Mouse (Mus musculus) hematopoietic stem cell, adult 5-6 weeks (primary cell): ENCODE measurements around the gene Iqschfp. TPM values are rescaled to one million over a fixed set of nuclear protein-coding genes. Genes with fewer than 3 reads are reported as not detected.
A peak's percentile ranks its signal among the peaks of the same experiment; 100 is the strongest.

Source experiments
- ATAC-seq, 2 experiments: fragments of 125-278 bp in 1 of 2; replicated peaks in 1 of 2; 2 replicates each; pipeline ENCODE4 v1.8.0; 2016 to 2017; ENCODE audit warnings: inconsistent platforms in 2 of 2, mild to moderate bottlenecking in 2 of 2, moderate number of reproducible peaks in 2 of 2, low read depth in 1 of 2, moderate TSS enrichment in 1 of 2; ENCODE audit not compliant: low FRiP score in 2 of 2, poor library complexity in 2 of 2, severe bottlenecking in 2 of 2, insufficient read depth in 1 of 2, low TSS enrichment in 1 of 2
- total RNA-seq: library from RNA; stranded (forward); fragments of 172-1452, 232-1000 nt; gene quantifications from 2 replicates; pipeline ENCODE4 v1.2.3, GENCODE M21; 2017

Iqschfp gene
- total RNA-seq, 1 experiment from 2014 or later = not detected

DNA sequence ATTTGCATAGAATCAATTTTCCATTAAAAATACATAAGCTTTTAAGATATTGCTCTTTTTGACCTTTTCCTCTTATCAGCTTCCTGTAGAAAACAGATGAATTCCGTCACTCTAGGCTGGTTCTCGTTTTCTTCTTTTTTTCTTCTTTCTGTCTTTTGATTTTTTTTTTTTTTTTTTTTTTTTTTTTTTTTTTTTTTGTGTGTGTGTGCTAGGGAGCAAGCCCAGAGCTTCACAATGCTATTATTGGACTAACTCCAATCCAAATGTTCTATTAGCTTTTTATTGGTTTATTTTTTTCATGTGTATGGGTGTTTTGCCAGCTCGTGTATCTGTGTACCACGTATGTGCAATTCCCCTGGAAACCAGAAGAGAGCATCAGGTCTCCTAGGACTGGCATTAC lies 592.5 kb downstream of the Iqschfp start:
- ATAC-seq = no peak

DNA sequence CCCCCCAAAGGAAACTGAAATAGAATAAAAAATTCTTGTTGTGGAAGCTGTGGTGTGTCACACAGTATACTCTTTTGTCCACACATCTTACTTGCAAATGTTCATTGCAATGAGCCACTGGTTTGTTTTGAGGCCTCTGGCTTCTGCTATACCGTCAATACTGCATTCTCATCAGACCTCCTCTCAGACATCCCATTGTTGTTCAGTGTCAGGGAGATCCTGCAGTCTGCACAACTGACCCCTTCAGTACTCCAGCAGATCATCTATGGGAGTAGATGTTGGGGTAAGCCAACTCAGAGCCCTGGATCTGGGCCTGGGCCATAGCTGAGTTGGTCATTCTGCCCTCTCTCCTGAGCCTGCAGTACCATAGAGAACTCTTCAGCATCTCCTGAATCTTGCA lies 595.6 kb downstream of the Iqschfp start:
- ATAC-seq = no peak

DNA sequence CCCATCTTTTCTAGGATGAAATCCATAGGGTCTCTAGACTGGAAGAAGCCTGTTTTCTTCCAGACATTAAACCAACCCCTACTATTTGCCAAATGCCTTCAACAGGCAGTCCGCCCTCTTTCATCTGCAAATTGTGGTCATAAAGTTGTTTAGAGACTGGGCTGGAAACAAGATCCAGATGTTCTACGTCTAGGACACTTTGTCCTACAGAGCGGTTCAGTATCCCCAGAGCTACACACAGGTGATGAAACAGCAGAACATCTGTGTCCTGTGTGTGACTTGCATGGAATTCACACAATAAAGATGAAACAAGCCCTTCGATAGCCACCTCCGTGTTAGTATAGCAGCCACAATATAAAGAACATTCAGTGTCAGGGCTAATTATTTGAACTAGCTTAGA lies 596.3 kb downstream of the Iqschfp start:
- ATAC-seq = no peak

DNA sequence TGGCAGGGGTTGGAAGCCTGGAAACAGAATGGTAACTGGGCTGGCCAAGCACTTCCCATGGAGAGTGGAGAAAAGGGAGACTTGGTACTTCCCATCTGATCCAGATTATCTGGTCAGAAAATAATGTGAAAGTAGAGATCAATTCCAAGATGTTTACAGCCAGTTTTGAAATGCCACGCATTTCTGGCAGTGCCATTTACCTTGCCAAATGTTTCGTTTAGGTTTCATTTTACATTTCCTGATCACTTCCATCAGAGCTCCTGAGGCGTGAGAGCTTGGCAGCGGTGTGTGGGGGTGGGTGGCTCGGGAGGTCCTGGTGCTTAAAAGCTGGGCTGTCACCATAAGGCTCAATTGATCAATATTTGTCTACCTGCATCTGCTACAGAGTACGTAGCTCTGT lies 599.5 kb downstream of the Iqschfp start:
- no peak for ATAC-seq

DNA sequence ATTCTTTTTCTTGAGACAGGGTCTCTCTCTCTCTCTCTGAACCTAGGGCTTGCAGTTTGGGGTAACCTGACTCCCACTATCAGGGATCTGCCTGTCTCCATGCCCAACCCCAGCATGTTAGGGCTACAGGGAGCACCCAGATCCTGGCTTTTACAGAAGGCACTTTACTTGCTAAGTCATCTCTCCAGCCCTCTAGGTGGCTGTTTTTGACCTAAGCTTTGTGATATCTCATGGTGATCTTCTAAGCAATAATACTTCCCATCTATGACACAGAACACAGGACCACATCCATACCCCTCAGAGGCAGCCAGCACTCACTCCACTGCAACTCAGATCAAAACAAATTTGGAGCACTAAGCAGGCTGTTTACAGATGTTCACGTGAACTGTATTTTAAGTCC lies 600.0 kb downstream of the Iqschfp start:
- ATAC-seq = no peak

DNA sequence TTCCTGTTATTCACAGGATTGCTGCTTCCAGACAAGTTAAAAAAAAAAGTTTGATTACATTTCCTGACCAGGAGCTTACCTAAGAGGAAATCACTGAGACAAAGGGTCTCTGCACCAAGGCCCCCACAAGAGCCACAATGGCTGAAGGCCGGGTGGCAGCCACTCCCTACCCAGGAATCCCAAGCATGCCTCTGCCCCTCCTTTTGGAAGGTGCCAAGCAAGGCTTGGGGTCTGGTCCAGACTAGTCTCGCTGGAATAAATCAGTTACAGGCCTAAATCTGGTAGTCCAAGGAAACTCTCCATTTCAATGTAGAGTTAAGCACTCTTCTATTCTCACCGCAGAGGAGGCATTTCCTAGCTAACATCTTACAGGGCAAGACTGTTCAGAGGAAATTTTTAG lies 600.5 kb downstream of the Iqschfp start:
- ATAC-seq = no peak

DNA sequence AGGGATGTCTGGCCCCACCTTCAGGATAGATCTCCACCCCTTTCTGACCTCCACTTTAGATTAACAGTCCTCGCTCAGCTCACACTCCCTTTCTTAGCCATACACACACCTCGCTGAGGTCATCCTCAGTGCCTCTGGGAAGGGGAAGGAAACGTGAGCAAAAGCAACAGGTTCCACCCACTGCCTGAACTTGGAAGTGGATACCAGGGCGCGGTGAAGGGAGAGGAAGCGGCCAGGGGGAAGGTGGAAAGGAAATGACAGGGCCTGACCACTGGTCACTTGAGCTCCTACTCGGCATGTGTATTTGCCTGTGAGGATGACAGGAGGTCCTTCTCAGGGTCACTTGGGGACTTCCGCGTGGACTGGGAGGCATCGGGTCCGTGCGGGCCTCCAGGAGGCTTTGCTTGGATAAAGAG lies 601.1 kb downstream of the Iqschfp start:
- peak; percentile 24 to 34 for ATAC-seq

DNA sequence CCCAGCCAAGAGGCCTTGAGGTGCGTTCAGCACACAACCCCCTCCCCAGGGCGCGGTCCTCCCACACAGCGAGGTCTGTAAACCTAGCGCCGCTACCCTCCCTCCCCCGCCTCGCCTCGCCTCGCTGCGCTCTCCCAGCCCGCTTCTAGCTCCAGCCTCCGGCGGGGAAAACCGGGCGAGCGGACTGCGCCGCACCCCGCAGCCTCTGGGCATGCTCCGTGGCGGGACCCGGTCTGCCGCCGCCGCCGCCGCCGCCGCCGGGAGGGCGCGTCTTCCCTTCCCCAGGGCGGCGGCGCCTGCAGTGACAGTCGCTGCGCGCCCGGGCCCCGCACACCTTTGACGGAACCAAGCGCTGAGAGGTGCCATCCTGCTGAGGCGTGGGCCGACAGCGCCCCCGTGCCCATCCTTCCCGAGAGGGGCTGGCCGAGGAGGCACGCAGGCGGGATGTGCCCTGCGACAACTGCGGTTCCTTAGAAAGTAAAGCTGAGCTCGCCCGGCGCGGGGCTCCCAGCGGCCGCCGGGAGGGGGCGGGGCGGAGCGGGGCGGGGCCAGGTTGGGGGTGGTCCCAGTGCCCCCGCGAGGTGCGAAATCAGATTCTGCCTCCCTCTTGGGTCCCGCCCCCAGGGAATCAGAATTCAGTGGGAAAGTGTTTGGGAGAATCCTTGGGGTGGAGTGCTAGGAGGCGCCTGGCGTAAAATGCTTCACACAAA lies 601.7 kb downstream of the Iqschfp start:
- peak; percentile 8 to 43; a peak in 2 of 4 replicates for ATAC-seq

DNA sequence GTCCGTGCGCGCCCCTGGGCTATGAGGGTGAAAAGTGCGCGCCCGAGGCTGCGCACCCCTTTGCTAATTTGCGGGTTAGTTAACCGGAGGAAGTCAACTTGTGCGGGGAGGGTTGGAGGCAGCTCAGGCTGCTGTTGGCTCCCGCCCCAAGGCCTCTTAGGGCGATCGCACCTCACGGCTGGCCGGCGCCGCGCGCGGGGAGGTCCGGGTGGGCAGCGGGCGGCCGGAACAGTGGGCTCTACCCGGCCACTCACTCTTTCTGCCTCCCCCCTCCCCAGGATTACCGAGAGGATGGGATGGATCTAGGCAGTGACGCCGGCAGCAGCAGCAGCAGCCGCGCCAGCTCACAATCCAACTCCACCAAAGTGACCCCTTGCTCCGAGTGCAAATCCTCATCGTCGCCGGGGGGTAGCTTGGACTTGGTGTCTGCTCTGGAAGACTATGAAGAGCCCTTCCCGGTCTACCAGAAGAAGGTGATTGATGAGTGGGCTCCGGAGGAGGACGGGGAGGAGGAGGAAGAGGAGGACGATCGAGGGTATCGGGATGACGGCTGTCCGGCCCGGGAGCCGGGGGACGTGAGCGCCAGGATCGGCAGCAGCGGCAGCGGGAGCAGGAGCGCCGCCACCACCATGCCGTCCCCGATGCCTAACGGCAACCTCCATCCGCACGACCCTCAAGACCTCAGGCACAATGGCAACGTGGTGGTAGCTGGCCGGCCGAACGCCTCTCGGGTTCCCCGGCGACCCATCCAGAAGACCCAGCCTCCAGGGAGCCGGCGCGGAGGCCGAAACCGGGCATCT lies 602.5 kb downstream of the Iqschfp start:
- peak in 1 of 2 experiments; percentile 18; a peak in 2 of 4 replicates for ATAC-seq

DNA sequence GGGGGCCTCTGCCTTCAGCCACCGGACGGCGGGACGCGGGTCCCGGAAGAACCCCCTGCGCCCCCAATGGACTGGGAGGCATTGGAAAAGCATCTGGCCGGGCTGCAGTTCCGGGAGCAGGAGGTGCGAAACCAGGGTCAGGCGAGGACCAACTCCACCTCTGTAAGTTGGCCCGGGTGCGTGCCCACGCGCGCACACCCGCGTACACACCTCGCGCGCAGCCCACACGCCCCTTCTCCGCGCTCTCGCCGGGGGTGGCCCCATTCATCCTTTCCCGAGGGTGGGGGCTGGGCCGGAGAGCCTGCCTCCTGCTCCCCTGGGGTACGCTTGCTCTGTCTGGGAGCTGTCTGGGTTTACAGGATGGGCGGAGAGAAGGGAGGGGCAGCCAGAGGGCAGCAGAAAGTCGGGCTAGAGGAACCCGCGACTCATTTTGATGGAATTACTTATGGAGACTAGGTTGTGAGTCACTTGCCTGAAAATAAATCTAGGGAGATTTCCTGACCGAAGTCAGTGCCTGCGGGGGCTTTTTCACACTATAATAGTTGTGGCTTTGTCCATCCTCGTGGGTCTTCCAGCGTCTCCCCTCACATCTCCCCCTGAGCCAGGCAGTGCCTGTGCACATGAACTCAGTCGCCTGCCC lies 603.2 kb downstream of the Iqschfp start:
- no peak; a peak in 1 of 4 replicates for ATAC-seq

DNA sequence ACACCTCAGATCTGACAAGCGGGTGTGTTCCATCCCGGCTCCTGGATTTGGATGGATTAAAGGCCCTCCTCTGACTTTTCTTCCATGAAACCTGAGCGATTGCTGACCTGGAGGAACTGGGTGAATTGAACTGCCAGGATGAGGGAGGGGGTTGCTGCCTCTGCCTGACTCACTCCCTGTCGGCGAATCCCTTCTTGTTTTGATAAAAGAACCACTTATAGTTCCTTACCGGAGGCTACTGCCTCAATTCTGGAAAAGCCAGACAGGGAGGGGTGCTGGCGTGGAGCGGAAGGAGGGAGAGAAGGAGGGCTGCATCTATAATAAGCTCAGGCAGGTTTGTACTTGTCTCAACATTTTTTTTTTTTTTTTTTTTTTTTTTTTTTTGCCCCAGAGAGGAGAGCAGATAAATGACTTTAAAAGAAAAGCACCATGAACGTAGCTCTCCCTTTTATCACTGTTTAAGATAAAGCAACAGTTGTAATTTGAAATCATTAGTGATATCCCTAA lies 603.8 kb downstream of the Iqschfp start:
- ATAC-seq = no peak

DNA sequence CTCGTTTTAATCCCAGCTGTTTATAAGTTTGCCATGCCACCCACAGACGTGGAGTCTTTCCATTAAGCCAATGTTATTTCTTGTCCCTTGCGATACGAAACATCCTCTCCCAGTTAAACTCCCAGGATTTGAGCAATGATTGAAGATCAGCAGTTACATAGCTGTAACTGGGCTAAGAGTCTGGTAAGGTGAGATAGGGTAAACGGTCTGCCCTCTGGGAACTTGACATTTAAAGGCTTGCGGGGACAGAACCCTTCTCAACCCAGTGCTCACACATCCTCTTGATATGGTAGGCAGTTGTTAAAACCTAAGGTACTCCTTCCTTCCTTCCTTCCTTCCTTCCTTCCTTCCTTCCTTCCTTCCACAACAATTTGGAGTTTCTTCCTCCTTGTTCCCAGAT lies 604.5 kb downstream of the Iqschfp start:
- no peak for ATAC-seq

DNA sequence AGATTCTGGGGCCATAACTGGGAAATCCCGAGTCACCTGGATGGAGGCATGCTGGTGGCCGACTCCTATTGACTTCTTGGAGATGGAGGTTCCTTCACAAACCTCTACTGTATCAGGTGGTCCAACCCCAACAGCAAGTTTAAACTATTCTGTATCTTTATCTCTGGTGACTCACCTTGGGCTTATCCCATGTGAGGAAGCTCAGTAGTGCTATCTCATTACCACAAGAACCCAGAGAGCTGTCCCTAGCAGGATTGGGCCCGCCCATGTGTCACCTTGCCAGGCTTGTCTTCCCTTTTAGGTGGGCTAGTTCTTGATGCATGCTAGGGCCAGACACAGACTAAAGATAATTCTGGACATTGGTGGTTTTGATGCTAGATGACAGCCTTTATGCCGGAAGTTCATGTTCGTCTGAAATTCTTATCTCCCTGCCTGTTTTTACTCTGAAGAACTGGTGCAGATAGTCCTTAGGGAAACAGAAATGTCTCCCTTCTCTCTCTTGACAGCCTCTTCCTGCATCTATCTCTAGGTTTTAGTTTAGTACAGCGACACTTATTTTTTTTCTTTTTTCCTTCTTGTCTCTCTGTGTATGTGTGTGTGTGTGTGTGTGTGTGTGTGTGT lies 607.6 kb downstream of the Iqschfp start:
- peak in 1 of 2 experiments; percentile 52; a peak in 2 of 4 replicates for ATAC-seq

DNA sequence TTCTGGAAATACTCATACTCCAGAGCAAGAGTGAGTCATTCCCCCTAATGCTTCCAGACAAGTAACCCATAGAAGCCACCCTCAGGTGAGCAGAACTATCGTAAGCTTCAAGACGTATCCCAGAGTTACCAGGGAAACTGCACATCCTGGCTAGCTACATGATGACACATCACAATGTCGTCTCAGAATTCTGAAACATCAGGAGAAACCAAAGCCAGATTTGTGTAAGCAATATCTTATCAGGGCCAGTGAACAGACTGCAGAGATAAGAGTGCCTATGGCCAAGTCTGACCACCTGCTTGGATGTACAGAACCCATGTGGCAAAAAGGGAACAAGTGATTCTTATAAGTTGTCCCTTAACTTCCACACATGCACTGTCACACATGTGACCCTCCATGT lies 612.8 kb downstream of the Iqschfp start:
- no peak for ATAC-seq

DNA sequence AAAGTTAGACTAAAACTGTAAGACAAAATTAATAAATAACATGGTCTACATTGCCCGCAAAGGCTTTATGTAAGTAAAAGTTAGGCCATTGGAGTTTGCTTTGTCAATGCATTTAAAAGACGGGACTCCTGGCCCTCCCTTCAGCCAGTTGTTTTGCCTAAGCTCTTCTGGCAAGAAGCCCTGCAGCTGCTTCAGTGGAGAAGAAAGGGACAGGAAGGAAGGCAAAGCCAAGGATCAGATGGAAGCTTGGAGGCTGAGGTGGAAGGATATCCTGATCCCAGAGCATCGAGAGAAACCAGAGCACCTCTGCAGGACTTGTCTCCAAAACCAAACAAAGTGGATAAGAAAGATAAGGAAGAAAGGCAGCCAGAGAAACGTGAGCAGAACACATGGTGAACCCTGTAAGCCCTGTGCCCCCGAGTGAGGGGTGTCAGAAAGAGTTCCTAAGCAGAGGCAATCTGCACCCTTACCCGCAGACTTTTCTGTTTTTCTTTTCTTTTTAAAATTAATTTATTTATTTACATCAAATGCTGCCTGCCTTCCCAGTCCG lies 614.8 kb downstream of the Iqschfp start:
- ATAC-seq = no peak

DNA sequence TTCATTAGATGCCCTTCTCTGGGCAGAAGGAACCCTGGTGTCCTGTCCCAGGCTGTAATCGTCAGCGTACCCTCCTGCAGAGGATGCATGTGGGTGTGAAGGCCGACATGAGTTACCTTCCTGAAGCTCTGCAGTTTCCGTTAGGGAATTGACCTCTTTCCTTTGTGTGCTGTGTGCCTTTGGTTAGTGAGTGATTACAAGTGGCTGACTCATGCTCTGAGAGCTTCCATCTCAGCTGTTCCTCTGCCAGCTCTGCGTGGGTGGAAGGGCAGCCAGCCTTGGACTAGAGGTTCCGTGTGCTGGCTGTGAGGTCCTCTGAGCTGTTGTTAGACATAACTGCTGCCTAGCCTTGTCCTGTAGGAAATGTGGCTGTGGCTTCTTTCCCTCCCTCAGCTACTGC lies 616.6 kb downstream of the Iqschfp start:
- ATAC-seq = peak; percentile 81 to 92

DNA sequence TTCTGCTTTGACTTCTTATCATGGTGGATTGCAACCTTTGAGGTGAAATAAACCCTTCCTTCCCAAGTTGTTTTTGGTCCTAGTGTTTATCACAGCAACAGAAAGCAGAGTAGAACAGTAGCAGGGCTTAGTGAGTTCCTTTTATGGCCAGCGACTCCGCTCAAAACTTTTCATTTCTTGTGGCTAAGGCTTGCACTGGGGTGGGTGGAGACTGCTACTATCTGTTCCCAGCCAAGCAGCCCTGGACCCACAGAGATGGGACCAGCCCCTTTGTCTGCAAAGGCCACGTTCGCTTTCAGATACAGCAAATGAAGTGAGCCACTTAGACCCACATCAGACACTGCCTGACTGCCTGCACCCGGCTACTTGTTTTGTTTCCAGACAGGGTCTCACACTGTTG lies 618.8 kb downstream of the Iqschfp start:
- peak in 1 of 2 experiments; percentile 35; a peak in 2 of 4 replicates for ATAC-seq
